Mouse (Mus musculus) midbrain, embryonic 16.5 days (tissue): ENCODE results near the gene Tulp4. TPM values are rescaled to one million over a fixed set of nuclear protein-coding genes. Genes with fewer than 3 reads are reported as not detected.

Experiments used
- ATAC-seq: fragments of 200-750 bp; cut with Nextera tagmentation; 2 replicates; pipeline ENCODE4 v1.8.0; 2017; ENCODE audit warnings: moderate TSS enrichment
- H3K27ac ChIP-seq: fragments of 300-500 bp; sonication (generic); 2 replicates; pipeline ENCODE4 v1.5.1; 2014; ENCODE audit warnings: mild to moderate bottlenecking, low read length, mixed read lengths
- H3K27me3 ChIP-seq: fragments of 300-500 bp; sonication (generic); 2 replicates; pipeline ENCODE4 v1.6.1; 2014; ENCODE audit warnings: low read depth, low read length, mixed read lengths; ENCODE audit not compliant: control insufficient read depth, insufficient read depth
- H3K36me3 ChIP-seq: fragments of 300-500 bp; sonication (generic); 2 replicates; pipeline ENCODE4 v1.6.1; 2014; ENCODE audit warnings: mild to moderate bottlenecking, low read length, moderate library complexity, mixed read lengths; ENCODE audit not compliant: control insufficient read depth, insufficient read depth
- H3K4me1 ChIP-seq: fragments of 300-500 bp; sonication (generic); 2 replicates; pipeline ENCODE4 v1.6.1; 2014; ENCODE audit warnings: mild to moderate bottlenecking, low read length, mixed read lengths; ENCODE audit not compliant: control insufficient read depth, insufficient read depth
- H3K4me2 ChIP-seq: fragments of 300-500 bp; sonication (generic); 2 replicates; pipeline ENCODE4 v1.6.1; 2014; ENCODE audit warnings: mild to moderate bottlenecking, low read length, mixed read lengths
- H3K4me3 ChIP-seq: fragments of 300-500 bp; sonication (generic); 2 replicates; pipeline ENCODE4 v1.5.1; 2014; ENCODE audit warnings: low read depth, mild to moderate bottlenecking, low read length, moderate library complexity, mixed read lengths
- H3K9ac ChIP-seq: fragments of 300-500 bp; sonication (generic); 2 replicates; pipeline ENCODE4 v1.6.1; 2014; ENCODE audit warnings: low read depth, low read length, mixed read lengths
- H3K9me3 ChIP-seq: fragments of 300-500 bp; sonication (generic); replicated peaks from 2 replicates; pipeline ENCODE4 v1.6.1; 2014; ENCODE audit warnings: mild to moderate bottlenecking, low read length, mixed read lengths; ENCODE audit not compliant: control insufficient read depth, poor library complexity, severe bottlenecking
- WGBS: fragments of 180-500 bp; shearing (Covaris S2); extraction: QIAGEN DNeasy Blood & Tissue Kit; methylation state at CpG from one replicate; pipeline ENCODE4 v1.1.7; 2014; 5-methylcytosine and 5-hydroxymethylcytosine counted together
- polyA plus RNA-seq: library from polyadenylated mRNA; unstranded; fragments of >200 nt; fragmentation: Nextera tagmentation; extraction: Ambion mirVana; gene quantifications from 2 replicates; pipeline ENCODE4 v1.2.1, GENCODE M21; 2015

The Tulp4 gene
- polyA plus RNA-seq, 1 experiment from 2014 or later, result 115 TPM

- Histone ChIP-seq H3K9me3 (no peaks in the 10 kb centered on the region), H3K9ac (no peak overlapping the region), H3K4me2 (no peak overlapping the region), H3K36me3 (peaks cover 11% of the 10 kb centered on the region), H3K27me3 (no peaks in the 10 kb centered on the region), H3K4me3 (no peak overlapping the region), H3K4me1 (peaks cover 16% of the 10 kb centered on the region), H3K27ac (no peak overlapping the region)
- no peak for ATAC-seq
- WGBS, result 86% methylated on average over 5 of the region's 5 CpGs
Observed at GRCm38 (mm10) chr17:6083323-6083890, 22.8 kb upstream of the Tulp4 start.

GRCm38 (mm10) chr17:6091604-6092003 lies 14.6 kb upstream of the Tulp4 start:
- H3K4me3 ChIP-seq, result no peak overlapping the region
- no peak for ATAC-seq

DNA sequence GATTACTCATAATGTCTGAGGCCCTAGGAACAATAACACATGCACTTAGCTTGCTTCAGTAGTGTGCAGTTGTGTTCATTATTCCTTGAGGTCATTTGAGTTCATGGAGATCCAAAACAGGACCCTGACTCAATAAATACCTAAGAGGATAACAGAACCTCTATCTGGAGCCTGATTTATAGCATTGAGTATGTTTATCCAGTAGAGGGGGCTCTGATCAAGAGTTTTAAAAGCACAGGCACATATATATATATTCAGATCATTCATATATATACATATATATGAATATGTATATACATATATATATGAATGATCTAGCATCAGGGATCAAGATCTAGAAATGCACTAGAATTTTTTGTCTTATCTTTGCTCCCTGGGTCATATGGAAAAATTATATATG lies 10.7 kb upstream of the Tulp4 start:
- H3K36me3 ChIP-seq, result no peaks in the 10 kb centered on the region
- H3K27me3 ChIP-seq, result no peaks in the 10 kb centered on the region
- no peak overlapping the region for H3K27ac ChIP-seq
- H3K4me3 ChIP-seq, result no peak overlapping the region
- ATAC-seq, result no peak
- no peaks in the 10 kb centered on the region for H3K4me1 ChIP-seq
- no peak overlapping the region for H3K9ac ChIP-seq
- H3K4me2 ChIP-seq, result no peak overlapping the region
- H3K9me3 ChIP-seq, result no peaks in the 10 kb centered on the region

More at GRCm38 (mm10) chr17:6091604-6092003, 14.6 kb upstream of the Tulp4 start:
- no peak overlapping the region for H3K4me2 ChIP-seq
- H3K36me3 ChIP-seq, result no peaks in the 10 kb centered on the region; the same call in 1 of the 2 replicates
- H3K9me3 ChIP-seq, result no peaks in the 10 kb centered on the region
- WGBS, result 94% methylated on average over 6 of the region's 6 CpGs
- no peak overlapping the region for H3K9ac ChIP-seq
- H3K27ac ChIP-seq, result no peak overlapping the region
- no peaks in the 10 kb centered on the region for H3K4me1 ChIP-seq
- no peaks in the 10 kb centered on the region for H3K27me3 ChIP-seq

- Histone ChIP-seq H3K27ac (no peak overlapping the region), H3K9ac (no peak overlapping the region), H3K36me3 (no peaks in the 10 kb centered on the region), H3K4me1 (no peaks in the 10 kb centered on the region), H3K4me2 (no peak overlapping the region), H3K4me3 (no peak overlapping the region), H3K27me3 (no peaks in the 10 kb centered on the region), H3K9me3 (no peaks in the 10 kb centered on the region)
- 0 out of 2 replicates have a peak, but pooled peaks have one; percentile 62 for ATAC-seq
- WGBS, result 29% methylated on average over 4 of the region's 4 CpGs
Observed at GRCm38 (mm10) chr17:6097884-6098283, 8.4 kb upstream of the Tulp4 start.

DNA sequence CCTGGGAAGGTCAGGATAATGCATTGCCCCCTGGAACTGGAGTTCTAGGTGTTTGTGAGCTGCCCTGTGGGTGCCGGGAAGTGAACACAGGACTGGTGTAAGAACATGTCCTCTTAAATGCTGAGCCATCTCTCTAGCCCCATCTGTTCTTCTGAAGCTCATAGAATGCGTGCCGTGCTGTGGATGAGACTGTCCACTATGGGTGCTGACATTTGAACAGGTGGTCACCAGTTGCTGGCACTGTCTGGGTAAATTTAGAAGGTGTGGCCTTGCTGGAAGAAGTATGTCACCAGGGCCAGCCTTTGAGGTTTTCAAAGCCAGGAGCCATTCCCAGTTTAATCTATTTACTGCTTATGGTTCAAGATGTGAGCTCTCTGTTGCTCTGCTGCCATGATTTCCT lies 4.0 kb upstream of the Tulp4 start:
- H3K9ac ChIP-seq, result no peak overlapping the region
- no peaks in the 10 kb centered on the region for H3K9me3 ChIP-seq
- H3K4me3 ChIP-seq, result no peak overlapping the region
- no peak overlapping the region for H3K27ac ChIP-seq
- H3K4me1 ChIP-seq, result peaks cover 3% of the 10 kb centered on the region
- WGBS, result 94% methylated on average over 3 of the region's 3 CpGs
- H3K4me2 ChIP-seq, result no peak overlapping the region
- H3K36me3 ChIP-seq, result no peaks in the 10 kb centered on the region
- no peak for ATAC-seq
- H3K27me3 ChIP-seq, result no peaks in the 10 kb centered on the region

DNA sequence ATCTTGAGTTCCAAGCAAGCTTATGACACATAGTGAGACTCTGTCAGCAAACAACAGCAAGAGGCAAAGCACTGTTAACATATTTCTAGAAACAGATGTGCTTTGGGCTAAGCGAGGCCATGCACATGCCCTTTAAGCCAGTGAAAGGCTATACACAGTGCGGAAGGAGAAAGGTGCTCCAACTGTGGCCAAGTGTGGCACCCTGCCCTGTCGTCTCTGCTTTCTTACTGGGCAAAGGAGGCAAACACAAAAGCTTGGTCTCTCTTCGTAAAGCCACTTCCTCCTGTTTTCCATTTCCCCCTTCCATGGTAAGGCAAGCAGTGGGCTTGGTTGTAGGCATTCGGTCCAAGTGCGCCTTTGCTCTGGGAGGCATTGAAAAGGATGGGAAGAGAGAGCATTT lies 2.7 kb upstream of the Tulp4 start:
- no peak overlapping the region for H3K4me2 ChIP-seq
- no peaks in the 10 kb centered on the region for H3K9me3 ChIP-seq
- WGBS, result 85% methylated on average over 6 of the region's 6 CpGs
- H3K4me3 ChIP-seq, result no peak overlapping the region
- H3K4me1 ChIP-seq, result peaks cover 8% of the 10 kb centered on the region
- no peak overlapping the region for H3K9ac ChIP-seq
- no peak overlapping the region for H3K27ac ChIP-seq
- no peaks in the 10 kb centered on the region for H3K27me3 ChIP-seq
- no peaks in the 10 kb centered on the region for H3K36me3 ChIP-seq
- ATAC-seq, result no peak

- Histone ChIP-seq H3K36me3 (no peaks in the 10 kb centered on the region), H3K9ac (peak overlapping the region; percentile 96), H3K27ac (peak overlapping the region; percentile 99), H3K27me3 (no peaks in the 10 kb centered on the region), H3K4me1 (peaks cover 26% of the 10 kb centered on the region), H3K9me3 (no peaks in the 10 kb centered on the region), H3K4me2 (peak overlapping the region; percentile 96), H3K4me3 (peak overlapping the region; percentile 93)
- WGBS, result under 1% methylated on average over 34 of the region's 50 CpGs
- ATAC-seq, result peak; percentile 59
Observed at GRCm38 (mm10) chr17:6107015-6107601, 871 bp downstream of the Tulp4 start.

- Histone ChIP-seq H3K4me1 (peaks cover 26% of the 10 kb centered on the region), H3K36me3 (no peaks in the 10 kb centered on the region), H3K4me3 (peak overlapping the region; percentile 93), H3K27me3 (no peaks in the 10 kb centered on the region), H3K9me3 (no peaks in the 10 kb centered on the region), H3K27ac (peak overlapping the region; percentile 99), H3K9ac (peak overlapping the region; percentile 96), H3K4me2 (peak overlapping the region; percentile 96)
- WGBS, result 35% methylated on average over 7 of the region's 7 CpGs
- ATAC-seq, result no peak
Observed at GRCm38 (mm10) chr17:6108175-6108574, 1.9 kb downstream of the Tulp4 start.

GRCm38 (mm10) chr17:6110956-6111355 lies 4.7 kb downstream of the Tulp4 start:
- H3K9ac ChIP-seq, result no peak overlapping the region
- no peaks in the 10 kb centered on the region for H3K27me3 ChIP-seq
- no peak overlapping the region for H3K4me2 ChIP-seq
- no peak overlapping the region for H3K27ac ChIP-seq
- H3K4me3 ChIP-seq, result no peak overlapping the region
- ATAC-seq, result no peak
- no peaks in the 10 kb centered on the region for H3K9me3 ChIP-seq
- WGBS, result 78% methylated on average over 3 of the region's 3 CpGs
- peaks cover 24% of the 10 kb centered on the region for H3K4me1 ChIP-seq
- no peaks in the 10 kb centered on the region for H3K36me3 ChIP-seq
